Mouse (Mus musculus) spleen, adult 10 weeks (tissue): ENCODE data around the gene Gm21095. TPM values are rescaled to one million over a fixed set of nuclear protein-coding genes. Genes with fewer than 3 reads are reported as not detected.

ENCODE experiments used
- polyA plus RNA-seq: library from polyadenylated mRNA; stranded (reverse); fragments of 350-450 nt; fragmentation: Illumina TruSeq; extraction: RNeasy Lipid Tissue Mini Kit (QIAGEN cat#74804); gene quantifications from one replicate; pipeline ENCODE4 v1.2.3, GENCODE M21; 2015; ENCODE audit warnings: low replicate concordance; ENCODE audit not compliant: insufficient read depth

Gene Gm21095
- polyA plus RNA-seq: not detected

GRCm38 (mm10) chrY:84096979-84097378, at the start of gene Gm21095:
Gene Gm21095 (plus strand): TSS chrY:84097279.

